Mouse (Mus musculus): ENCODE data around the gene Pecam1. TPM values are rescaled to one million over a fixed set of nuclear protein-coding genes. Genes with fewer than 3 reads are reported as not detected.

The Pecam1 gene
- polyA plus RNA-seq, 1 experiment from 2014 or later = 17.4 TPM

DNA sequence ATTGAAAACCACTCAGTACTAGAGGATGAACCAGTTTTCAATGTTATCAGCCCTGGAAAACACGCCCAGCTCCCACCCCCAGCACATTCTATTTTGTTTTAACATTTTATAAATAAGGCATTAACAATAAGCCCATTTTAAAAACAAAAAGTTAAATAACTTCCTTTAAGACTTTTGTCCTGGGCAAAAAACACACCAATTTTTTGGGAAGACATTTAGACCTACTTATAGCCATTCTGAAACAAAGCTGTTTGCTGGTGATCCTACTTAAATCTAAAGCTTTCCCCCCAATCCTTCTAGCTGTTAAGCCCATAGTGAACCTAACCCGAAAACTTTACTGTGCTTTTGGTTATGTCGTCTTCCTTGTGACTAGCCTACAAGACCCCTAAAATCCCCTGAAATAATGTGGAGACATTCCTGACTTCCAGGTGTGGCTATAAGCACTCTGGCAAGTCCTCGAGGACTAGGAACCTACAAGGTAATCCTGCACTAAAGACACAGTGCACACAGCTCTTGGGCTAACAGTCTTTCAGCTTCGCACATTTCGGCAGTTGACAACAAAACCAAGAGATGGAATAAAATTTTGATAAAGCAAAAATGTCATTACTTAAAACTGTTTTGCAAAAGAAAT, 30.3 kb upstream of the Pecam1 start:
- Histone ChIP-seq H3K4me2 (no peak overlapping the region), H3K4me1 (replicated peaks) (peaks cover 40% of the 10 kb centered on the region), H3K36me3 (peaks cover 55% of the 10 kb centered on the region), H3K27me3 (no peaks in the 10 kb centered on the region), H3K4me3 (no peak overlapping the region), H3K27ac (no peak overlapping the region), H3K9ac (no peak overlapping the region), H3K9me3 (no peaks in the 10 kb centered on the region)
- ATAC-seq (ENCODE audit: low FRiP score) = no peak
- WGBS = 84% methylated on average over 6 of the region's 6 CpGs

DNA sequence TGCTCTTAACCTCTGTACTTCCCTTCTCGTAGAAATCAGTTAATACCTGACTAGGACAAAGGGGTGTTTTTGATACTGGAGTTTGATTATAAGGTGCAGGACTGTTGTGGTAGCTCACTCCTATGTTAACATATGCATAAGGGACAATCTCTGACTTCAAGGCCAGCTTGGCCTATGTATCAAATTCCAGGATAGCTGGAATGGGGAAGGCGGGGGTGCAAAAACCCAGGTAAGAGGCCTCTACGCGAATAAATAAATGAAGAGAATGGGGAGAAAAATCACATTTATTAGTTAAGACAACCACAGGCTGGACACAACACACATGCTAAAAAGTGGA, 29.6 kb upstream of the Pecam1 start:
- ATAC-seq (ENCODE audit: low FRiP score) = no peak; the same call in 1 of the 2 replicates
- H3K4me3 ChIP-seq = peak overlapping the region; percentile 73; the same call in 1 of the 2 replicates
- H3K9me3 ChIP-seq = no peaks in the 10 kb centered on the region
- peak overlapping the region; percentile 83 for H3K9ac ChIP-seq
- H3K27ac ChIP-seq = peak overlapping the region; percentile 92
- H3K4me2 ChIP-seq = peak overlapping the region; percentile 87
- peaks cover 34% of the 10 kb centered on the region for H3K4me1 ChIP-seq (replicated peaks)
- H3K27me3 ChIP-seq = no peaks in the 10 kb centered on the region
- H3K36me3 ChIP-seq = peaks cover 55% of the 10 kb centered on the region
- 66% methylated on average over 4 of the region's 4 CpGs for WGBS

DNA sequence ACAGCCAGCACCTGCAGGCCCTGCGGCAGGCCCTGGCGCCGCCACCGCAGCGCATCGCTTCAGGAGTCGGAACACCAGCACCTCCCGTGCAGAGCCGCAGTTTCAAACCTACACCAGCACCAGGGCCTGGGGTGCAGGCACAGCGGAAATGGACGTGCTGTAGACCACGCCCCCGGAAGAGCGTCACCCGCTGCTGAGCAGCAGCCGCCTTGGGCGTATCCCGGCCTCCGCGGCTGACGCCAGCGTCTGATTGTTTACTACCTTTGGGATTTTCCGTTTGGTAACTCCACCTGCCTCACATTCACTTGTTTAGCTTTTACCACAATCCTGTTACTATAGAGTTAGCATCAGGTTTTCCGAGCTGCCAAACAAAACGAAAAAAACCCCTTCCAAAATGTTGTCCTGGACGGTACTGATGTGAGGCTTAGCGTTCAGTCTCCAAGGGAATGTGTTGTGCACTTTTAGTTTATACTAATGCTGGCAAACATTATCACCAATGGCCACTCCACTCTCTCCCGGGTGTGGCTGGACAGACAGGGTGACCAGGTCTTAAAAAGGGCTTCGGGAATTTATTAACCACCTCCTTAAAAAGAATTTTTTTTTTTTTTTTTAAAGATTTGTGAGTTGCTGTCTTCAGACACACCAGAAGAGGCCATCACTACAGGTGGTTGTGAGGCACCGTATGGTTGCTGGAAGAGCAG, 29.1 kb upstream of the Pecam1 start, which contains the start of gene Polg2:
Polg2 (minus strand) TSS at position 150 of the 701 bp plus-strand sequence.
- peak; percentile 99 for ATAC-seq (ENCODE audit: low FRiP score)
- Histone ChIP-seq H3K9ac (peak within 1 kb of the TSS; percentile 83), H3K4me2 (peak within 1 kb of the TSS; percentile 87), H3K27me3 (no peaks in the 10 kb centered on the region), H3K36me3 (peaks cover 55% of the 10 kb centered on the region), H3K27ac (peak within 1 kb of the TSS; percentile 92), H3K4me3 (peak within 1 kb of the TSS; percentile 73), H3K4me1 (replicated peaks) (peaks cover 33% of the 10 kb centered on the region), H3K9me3 (no peaks in the 10 kb centered on the region)
- 2% methylated on average over 30 of the region's 30 CpGs for WGBS

DNA sequence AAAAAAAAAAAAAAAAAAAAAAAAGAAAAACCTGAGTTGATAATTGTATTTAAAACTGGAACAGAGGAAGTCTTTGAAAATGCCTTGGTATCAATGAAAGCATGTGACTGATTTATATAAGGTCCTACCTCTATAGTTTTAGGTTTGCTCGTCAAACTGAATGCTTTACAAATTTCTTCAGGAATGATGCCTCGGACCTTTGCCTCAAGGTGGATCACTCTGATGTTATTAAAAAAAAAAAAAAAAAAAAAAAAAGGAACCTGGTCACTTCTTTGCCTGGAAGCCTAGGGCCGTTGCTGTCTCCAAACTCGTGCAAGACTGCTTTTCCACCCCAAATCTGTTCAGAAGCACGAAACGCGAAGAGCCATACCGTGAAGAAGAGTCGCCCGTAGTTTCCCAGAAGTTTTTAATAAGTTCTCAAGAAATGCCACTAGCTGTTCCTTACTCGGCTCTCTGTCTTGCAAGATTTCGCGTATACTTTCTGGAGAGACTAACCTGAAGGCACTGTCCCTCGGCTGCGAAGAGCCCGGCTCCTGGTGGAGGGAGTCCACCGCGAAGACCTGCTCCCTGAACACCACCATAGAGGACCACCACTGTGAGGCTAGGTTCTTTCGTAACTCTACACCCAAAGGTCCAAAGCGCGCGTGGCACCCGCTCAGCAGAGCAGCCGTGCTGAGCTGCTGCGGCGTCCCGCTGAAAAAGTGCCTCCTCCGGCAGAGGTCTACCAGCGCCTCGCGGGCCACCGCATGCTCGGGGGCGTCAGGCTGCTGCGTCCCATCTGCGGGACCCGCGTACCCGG, 28.4 kb upstream of the Pecam1 start:
- ATAC-seq (ENCODE audit: low FRiP score) = no peak; the same call in none of the 2 replicates
- Histone ChIP-seq H3K9me3 (no peaks in the 10 kb centered on the region), H3K4me2 (peak overlapping the region; percentile 87), H3K4me1 (replicated peaks) (peaks cover 30% of the 10 kb centered on the region), H3K36me3 (peaks cover 55% of the 10 kb centered on the region), H3K9ac (peak overlapping the region; percentile 83), H3K4me3 (peak overlapping the region; percentile 73), H3K27me3 (no peaks in the 10 kb centered on the region), H3K27ac (peak overlapping the region; percentile 92)
- 3% methylated on average over 39 of the region's 39 CpGs for WGBS

DNA sequence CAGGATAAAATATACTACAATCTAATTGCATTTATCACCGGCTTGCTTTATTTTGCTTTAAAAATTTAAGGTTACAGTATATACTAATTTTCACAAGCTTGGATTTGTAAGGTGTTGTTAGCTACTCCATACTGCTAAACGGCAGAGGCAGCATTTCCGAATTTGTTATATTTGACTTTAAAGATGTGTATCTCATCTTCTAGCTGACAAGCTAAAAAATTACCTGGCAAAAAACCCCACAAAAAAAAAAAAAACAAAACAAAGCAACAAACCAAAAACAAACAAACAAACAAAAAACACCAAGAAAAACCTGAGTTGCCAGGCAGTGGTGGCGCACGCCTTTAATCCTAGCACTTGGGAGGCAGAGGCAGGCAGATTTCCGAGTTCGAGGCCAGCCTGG, 27.7 kb upstream of the Pecam1 start:
- Histone ChIP-seq H3K9ac (no peak overlapping the region), H3K36me3 (peaks cover 55% of the 10 kb centered on the region), H3K27ac (no peak overlapping the region), H3K27me3 (no peaks in the 10 kb centered on the region), H3K4me2 (peak overlapping the region; percentile 87), H3K4me1 (replicated peaks) (peaks cover 24% of the 10 kb centered on the region), H3K9me3 (no peaks in the 10 kb centered on the region), H3K4me3 (peak overlapping the region; percentile 73; the same call in 1 of the 2 replicates)
- no peak for ATAC-seq (ENCODE audit: low FRiP score)
- 94% methylated on average over 7 of the region's 7 CpGs for WGBS

DNA sequence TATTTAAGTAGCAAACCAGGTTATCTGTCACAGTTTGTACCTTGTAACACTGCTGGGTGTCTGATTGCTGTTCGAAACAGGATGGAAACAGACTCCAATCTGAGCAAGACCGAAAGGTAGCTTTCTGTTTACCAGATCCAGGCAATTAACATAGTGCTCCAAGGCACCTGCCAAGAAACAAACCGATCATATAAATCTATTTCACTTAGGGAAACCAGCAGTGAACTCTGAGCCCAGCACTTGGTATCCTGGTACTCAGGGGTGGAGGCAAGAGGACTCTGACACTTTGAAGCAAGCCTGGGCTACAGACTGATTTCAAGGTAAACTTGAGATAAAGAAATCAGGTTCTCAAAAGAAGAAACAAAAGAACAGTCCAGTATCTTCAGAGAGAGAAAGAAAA, 27.0 kb upstream of the Pecam1 start:
- H3K4me3 ChIP-seq = no peak overlapping the region
- WGBS = 96% methylated on average over 3 of the region's 3 CpGs
- no peak overlapping the region for H3K9ac ChIP-seq
- H3K4me1 ChIP-seq (replicated peaks) = peaks cover 21% of the 10 kb centered on the region
- no peak overlapping the region for H3K4me2 ChIP-seq
- H3K27me3 ChIP-seq = no peaks in the 10 kb centered on the region
- ATAC-seq (ENCODE audit: low FRiP score) = no peak
- H3K9me3 ChIP-seq = no peaks in the 10 kb centered on the region
- H3K36me3 ChIP-seq = peaks cover 55% of the 10 kb centered on the region
- no peak overlapping the region for H3K27ac ChIP-seq

DNA sequence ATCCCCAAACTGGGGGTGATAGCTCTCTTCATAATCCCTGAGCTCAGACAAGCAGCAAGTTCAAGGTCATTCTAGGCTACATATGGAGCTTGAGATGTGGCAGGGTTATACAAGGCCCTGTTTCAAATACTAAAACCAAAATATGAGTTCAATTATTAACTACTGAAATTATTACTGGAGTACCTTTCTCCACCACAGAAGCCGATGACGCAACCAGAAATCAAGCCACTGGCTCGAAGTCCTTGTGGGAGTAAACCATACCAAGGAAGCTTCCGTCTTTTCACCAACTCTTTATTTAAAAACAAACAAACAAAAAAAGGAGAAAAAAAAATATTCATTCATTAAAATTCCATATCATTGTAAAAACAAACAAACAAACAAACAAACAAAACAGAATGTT, 26.5 kb upstream of the Pecam1 start:
- H3K36me3 ChIP-seq = peaks cover 55% of the 10 kb centered on the region

DNA sequence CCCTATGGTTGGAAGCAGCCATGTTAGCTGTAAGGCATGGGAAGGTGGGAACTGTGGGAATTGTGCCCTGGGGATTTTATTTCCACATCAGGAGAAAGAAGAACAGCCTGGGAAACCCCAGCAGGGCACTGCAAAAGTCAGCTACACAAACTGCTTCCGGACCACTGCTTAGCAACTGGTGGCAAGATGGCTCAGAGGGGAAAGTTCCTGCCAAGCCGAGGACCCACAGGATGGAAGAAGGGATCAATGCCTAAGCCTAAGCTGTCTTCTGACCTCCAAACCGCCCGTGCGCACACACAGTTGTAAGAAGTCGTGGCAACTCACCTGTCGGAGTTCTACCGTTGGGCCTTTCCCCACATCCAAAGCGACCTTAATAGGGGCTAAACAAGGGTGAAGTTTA, 22.6 kb upstream of the Pecam1 start:
- Histone ChIP-seq H3K4me2 (no peak overlapping the region), H3K9ac (no peak overlapping the region), H3K36me3 (peaks cover 71% of the 10 kb centered on the region), H3K9me3 (0 out of 2 replicates have a peak, but pooled peaks cover 2% of the 10 kb centered on the region), H3K4me1 (replicated peaks) (peaks cover 6% of the 10 kb centered on the region), H3K27ac (no peak overlapping the region), H3K27me3 (no peaks in the 10 kb centered on the region), H3K4me3 (no peak overlapping the region)
- no peak for ATAC-seq (ENCODE audit: low FRiP score)
- 88% methylated on average over 9 of the region's 9 CpGs for WGBS

More for the DNA sequence above, 26.5 kb upstream of the Pecam1 start:
- Histone ChIP-seq H3K4me1 (replicated peaks) (peaks cover 21% of the 10 kb centered on the region), H3K27ac (no peak overlapping the region), H3K9ac (no peak overlapping the region), H3K4me3 (no peak overlapping the region), H3K9me3 (no peaks in the 10 kb centered on the region), H3K27me3 (no peaks in the 10 kb centered on the region), H3K4me2 (no peak overlapping the region)
- ATAC-seq (ENCODE audit: low FRiP score) = no peak
- over 99% methylated on average over 4 of the region's 4 CpGs for WGBS

DNA sequence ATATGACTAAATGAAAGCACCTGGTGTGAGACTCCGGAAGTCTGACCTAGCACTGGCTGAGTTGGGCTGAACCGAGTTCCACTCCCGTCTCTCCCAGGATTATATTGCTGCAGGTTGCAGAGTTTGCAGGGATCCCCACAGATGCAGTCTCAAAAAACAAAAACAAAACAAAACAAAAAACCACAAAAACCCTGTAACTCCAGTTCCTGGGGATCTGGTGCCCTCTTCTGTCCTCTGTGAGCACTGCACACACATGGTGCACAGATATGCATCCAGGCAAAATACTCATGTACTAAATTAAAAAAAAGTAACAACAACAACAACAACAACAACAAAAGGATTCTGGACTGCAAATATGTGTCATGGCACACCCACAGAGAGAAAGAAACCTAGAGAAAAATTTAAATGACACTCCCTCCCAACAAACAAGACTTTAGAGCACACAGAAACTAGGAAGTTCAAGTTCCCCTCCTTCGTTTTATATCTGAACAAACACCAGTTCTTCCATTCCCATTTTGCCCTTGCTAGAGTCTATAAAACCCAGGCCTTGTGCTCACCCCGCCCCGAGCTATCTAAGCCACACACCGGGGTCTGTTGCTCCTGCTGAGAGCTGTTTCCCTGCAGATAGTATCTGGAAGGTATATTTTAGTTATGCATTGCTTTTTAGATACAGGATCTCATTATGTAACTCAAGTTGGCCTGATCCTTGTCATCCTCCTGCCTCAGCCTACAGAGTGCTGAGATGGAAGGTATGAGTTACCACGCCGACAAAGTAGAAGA, 20.0 kb upstream of the Pecam1 start:
- Histone ChIP-seq H3K36me3 (peaks cover 88% of the 10 kb centered on the region), H3K4me1 (replicated peaks) (no peaks in the 10 kb centered on the region), H3K4me3 (no peak overlapping the region), H3K9ac (no peak overlapping the region), H3K4me2 (no peak overlapping the region), H3K27ac (no peak overlapping the region), H3K9me3 (peaks cover 9% of the 10 kb centered on the region), H3K27me3 (no peaks in the 10 kb centered on the region)
- 98% methylated on average over 9 of the region's 9 CpGs for WGBS
- no peak for ATAC-seq (ENCODE audit: low FRiP score)

DNA sequence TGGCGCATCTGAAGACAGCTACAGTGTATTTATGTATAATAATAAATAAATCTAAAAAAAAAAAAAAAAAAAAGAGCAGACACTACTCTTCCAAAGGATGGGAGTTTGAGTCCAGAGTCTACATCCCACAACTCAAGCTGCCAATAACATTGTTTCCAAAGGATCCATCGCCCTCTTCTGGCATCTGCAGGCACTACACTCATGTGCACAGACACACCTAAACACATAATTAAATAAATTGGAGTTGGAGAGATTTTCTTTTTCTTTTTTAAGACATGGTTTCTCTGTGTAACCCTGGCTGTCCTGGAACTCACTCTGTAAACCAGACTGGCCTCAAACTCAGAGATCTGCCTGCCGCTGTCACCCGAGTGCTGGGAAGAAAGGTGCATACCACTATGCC, 17.1 kb upstream of the Pecam1 start:
- H3K36me3 ChIP-seq = peaks cover 62% of the 10 kb centered on the region
- H3K4me2 ChIP-seq = no peak overlapping the region
- peaks cover 8% of the 10 kb centered on the region for H3K4me1 ChIP-seq (replicated peaks)
- H3K27ac ChIP-seq = no peak overlapping the region
- no peaks in the 10 kb centered on the region for H3K27me3 ChIP-seq
- no peak overlapping the region for H3K4me3 ChIP-seq
- ATAC-seq (ENCODE audit: low FRiP score) = no peak
- H3K9me3 ChIP-seq = peaks cover 9% of the 10 kb centered on the region
- H3K9ac ChIP-seq = no peak overlapping the region
- 95% methylated on average over 4 of the region's 4 CpGs for WGBS

DNA sequence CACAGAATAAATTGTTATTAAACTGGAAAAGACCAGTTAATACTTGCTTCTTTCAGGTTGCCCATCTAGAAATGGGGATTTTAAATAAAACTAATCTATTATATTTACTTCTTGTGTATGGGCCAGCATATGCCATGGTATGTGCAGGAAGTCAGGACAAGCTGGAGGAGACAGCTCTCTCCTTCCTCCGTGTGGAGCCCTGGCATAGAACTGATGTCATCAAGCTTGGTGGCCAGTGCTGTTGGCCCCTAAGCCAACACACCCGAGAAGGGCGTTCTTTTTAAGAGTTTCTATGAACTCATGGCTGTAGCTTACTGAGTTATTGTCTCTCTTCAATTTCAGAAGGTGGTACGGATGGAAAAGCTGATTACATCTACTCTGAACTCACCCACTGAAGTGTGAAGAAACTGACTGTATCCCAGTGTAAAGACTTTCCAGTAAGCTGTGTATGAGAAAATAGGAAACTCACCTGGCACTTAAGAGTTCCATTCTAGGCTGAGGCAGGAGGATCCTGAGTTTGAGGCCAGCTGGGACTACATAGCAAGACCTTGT, 16.3 kb upstream of the Pecam1 start:
- no peak for ATAC-seq (ENCODE audit: low FRiP score)
- H3K4me2 ChIP-seq = no peak overlapping the region
- peaks cover 56% of the 10 kb centered on the region for H3K36me3 ChIP-seq
- 96% methylated on average over 4 of the region's 4 CpGs for WGBS
- H3K4me1 ChIP-seq (replicated peaks) = peaks cover 15% of the 10 kb centered on the region
- peaks cover 9% of the 10 kb centered on the region for H3K9me3 ChIP-seq
- H3K4me3 ChIP-seq = no peak overlapping the region
- no peak overlapping the region for H3K9ac ChIP-seq
- H3K27me3 ChIP-seq = no peaks in the 10 kb centered on the region
- no peak overlapping the region for H3K27ac ChIP-seq

All from hindbrain, embryonic 13.5 days (tissue).